Mouse (Mus musculus) kidney, postnatal 10 days (tissue): Measurements from ENCODE around the gene Shc3.
A peak's percentile ranks its signal among the peaks of the same experiment; 100 is the strongest.

ENCODE experiments used
- DNase-seq: peaks from one replicate; pipeline ENCODE4 v3.0.0; 2021; ENCODE audit warnings: mixed read lengths

Shc3 gene

GRCm38 (mm10) chr13:51568911-51569684 is at the start of gene Shc3:
Gene Shc3 (minus strand): TSS chr13:51569419.
- DNase-seq: peak; percentile 79

DNA sequence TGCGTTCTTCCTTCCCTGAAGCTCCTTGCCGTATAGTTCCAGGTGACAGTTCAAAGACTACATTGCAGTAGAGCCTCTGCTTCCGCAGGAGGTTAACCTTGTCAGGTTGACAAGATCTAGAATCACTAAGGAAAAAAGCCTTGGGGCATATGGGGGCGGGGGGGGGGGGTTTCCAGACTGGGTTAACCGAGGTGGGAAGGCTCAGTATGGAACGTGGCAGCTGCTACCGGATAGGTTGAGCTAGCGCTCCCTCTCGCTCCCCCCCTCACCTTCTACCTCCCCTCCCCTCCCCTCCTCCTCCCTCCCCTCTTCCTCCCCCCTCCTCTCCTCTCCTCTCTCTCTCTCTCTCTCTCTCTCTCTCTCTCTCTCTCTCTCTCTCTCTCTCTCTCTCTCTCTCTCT is 49.4 kb upstream of the Shc3 start:
- DNase-seq: no peak

DNA sequence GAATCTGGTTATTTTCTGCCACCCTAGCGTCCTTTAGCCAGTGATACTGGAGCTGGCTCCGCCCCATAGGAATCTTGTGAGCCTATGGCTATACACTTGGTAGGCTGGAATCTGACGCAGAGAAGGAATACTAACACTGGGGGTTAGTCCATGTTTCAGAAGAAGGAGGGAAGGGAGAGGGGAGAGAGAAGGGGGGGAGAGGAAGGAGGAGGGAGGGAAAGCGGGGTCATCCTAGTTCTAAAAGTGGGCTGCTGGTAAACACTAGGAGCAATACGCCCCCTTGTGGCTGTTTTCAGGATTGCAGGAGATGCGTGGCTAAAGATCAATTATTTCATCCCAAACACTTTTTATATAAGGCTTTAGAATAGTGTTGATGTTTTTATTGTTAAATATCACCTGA is 48.6 kb upstream of the Shc3 start:
- peak; percentile 76 for DNase-seq

DNA sequence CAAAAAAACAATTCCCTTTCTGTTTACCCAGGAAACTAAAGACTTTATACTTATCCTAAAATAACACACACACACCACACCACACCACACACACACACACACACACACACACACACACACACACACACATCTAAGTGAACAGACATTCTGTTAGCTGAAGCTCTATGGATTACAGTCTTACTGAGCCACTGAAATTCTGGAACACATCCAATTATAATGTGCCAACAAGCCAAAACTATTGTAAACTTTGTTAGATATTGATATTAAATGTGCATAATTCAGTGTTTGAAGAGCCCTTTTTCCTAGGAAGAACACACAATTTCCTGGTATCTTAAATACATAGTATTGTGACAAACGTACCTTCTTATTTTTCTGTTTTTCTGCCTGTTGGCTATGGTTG is 48.1 kb upstream of the Shc3 start:
- DNase-seq: no peak

- peak; percentile 17 for DNase-seq
These were observed 47.3 kb upstream of the Shc3 start for GRCm38 (mm10) chr13:51616417-51617044.

DNA sequence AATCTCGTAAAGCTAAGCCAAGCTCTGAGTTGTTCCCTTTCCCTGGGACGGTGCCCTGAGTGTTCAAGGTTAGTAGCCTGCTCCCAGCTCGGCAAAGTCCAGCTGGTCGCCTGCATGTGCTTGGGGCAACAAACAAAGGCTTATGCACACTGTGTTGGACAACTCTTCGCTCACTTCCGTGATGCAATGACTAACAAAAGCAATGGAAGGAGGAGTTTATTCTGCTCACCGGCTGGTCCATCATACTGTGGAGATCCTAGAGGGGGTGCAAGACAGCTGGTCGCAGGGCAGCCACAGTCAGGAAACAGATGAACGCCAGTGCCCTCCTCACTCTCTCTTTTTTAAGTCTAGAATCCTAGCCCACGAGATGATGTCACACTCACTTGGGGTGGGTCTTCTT is 46.6 kb upstream of the Shc3 start:
- no peak for DNase-seq

GRCm38 (mm10) chr13:51611500-51611899 is 42.3 kb upstream of the Shc3 start:
- DNase-seq: no peak

GRCm38 (mm10) chr13:51611060-51611459 is 41.8 kb upstream of the Shc3 start:
- no peak for DNase-seq

DNA sequence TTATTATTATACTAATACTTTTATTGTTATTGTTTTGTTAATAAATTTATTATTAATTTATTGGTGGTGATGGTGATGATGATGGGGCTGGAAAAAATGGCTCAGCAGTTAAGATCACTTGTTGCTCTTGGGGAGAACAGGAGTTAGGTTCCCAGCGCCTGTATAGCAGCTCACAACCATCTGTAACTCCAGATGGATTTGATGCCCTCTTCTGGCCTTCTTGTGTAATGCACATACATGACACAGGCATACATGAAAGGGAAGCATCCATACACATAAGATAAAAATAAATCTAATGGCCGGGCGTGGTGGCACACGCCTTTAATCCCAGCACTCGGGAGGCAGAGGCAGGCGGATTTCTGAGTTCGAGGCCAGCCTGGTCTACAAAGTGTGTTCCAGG is 40.0 kb upstream of the Shc3 start:
- no peak for DNase-seq

DNA sequence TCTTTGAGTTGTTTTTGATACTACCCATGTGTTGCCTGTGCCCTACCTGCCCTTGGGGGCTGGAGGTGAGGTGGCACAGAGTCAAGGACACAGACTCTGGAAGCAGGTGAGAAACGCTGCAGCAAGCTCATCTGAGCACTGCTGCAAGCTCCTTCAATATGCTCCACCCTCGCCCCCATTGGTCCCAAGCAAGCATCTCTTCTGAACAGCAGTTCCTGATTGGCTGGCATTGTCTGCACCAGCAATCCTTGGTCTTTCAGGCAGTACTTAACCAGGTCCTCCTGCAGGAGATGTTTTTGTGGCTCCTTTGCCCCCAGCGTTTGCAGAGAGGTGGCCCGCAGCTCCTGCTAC is 34.6 kb upstream of the Shc3 start:
- no peak for DNase-seq

- DNase-seq: peak; percentile 25
These were observed 34.1 kb upstream of the Shc3 start for GRCm38 (mm10) chr13:51603221-51603893.

GRCm38 (mm10) chr13:51602764-51603163 is 33.5 kb upstream of the Shc3 start:
- no peak for DNase-seq

DNA sequence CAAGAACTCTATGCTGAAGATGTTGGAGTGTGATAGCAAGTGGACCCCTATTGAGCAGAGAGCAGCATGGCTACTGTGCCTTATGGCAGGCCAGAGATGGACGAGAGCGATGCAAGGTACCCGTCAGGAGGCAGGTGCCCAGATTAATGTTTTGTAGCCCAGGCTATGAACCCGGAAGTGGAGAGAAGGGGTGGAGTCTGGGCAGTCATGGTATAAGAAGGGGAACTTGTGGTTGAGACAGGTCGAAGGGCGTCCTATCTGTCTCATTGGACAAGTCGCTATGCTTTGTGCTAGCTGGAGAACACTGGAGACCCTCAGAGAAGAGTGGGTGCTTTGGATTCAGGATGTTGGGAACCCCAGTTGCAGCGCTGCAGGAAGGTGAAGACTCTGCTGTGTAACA is 30.9 kb upstream of the Shc3 start:
- DNase-seq: no peak

GRCm38 (mm10) chr13:51598063-51598462 is 28.8 kb upstream of the Shc3 start:
- no peak for DNase-seq

DNA sequence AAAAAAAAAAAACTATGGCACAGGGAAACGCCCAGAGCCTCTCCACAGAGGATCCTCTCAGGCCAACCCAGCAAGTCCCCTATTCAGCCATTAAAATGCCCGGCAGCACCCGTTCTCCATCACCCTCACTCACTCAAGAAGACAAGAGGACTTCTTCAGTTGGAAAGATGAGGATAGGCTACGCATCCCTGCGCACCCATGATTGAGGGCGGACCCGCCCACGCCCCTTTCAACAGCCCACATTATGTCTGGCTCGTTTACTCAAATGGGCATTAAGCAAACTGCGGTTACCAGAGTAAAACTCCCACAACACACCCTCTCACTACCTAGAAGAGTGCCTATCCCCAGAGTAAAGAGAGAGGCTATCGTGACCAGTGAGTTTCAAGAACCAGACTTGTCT is 26.2 kb upstream of the Shc3 start:
- DNase-seq: no peak

DNA sequence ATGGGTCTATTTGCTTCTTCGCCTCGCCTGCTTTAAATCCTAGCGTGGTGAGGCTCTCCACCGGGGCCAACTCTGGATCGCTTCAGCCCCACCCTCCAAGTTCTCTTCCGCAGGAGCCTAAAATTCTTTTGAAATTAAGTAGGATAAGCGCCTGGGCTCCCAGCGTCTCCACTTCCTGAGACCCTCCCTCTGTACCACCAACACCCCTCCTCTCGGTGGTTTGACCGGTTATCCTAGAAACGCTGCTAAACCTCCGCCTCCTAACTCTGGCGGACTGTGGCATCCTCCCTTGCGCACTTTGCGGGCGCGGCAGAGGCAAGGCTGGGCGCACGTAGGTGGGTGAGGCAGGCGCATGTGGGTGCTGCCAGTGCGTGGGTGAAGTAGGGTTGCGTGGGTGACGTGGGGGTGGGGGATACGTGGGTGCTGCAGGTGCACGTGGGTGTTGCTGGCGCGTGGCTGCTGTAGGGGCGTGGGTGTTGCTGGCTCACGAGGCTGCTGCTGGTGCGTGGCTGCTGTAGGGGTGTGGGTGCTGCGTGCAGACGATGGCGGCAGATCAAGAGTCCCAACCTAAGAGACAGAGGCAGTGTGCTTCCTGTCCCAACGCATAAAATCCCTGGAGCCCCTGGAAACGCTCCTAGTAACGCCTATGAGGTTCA is 25.6 kb upstream of the Shc3 start:
- peak; percentile 16 for DNase-seq

- no peak for DNase-seq
These were observed 18.8 kb upstream of the Shc3 start for GRCm38 (mm10) chr13:51588005-51588404.

GRCm38 (mm10) chr13:51582204-51582603 is 13.0 kb upstream of the Shc3 start:
- no peak for DNase-seq

DNA sequence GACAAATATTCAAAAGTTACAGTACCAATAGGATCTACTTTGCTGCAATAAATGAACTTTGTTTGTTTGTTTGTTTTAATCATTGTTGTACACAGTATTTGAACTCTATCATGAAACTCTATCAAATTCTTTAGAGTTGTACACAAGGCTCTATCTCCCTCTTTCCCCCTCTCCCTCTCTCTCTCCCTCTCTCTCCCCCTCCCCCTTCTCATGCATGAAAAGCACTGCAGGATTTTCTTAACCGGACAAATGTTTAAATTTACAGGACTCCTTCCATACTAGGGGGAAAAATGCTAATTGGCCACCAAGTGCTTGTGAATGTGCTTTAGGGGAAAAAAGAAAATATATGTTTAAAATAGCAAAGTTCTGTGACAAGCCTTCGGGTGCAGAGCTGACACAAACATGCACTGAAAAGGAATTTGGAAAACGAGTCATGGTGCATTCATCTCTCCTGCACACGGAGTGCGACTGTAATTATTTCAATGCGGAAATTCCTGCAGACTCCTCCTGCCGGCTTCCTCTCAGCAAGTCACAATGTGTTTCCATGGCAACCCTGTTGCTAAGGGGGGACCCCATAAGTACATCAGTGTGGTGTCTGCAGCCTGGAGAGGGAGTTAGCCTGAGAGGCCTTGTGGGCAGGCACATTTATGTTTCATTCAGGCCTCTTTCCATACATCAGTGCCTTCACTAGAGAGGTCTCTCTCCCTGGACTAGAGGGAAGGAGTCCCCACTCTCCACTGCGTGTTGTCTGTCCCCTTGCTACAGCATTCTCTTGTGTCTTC is 11.2 kb upstream of the Shc3 start:
- peak; percentile 24 for DNase-seq

DNA sequence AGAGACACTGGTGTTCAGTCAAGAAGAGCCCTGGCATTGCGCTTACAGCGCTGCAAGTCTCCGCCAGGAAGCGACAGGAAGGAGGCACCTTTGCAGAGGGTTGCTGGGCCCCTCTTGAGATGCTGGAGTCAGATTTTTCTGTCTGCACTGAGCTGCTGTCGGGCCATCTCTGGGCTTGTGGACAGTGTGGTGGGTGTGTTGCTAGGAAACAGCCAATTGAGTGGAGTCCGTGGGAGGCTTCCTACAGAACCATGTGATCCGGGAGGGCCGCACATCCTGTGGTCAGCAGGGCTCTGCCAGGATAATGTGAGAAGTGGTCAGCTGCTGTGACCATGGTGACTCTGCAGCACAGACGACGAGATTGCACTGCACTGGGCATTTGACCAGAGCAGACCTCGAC is 4.6 kb upstream of the Shc3 start:
- peak; percentile 60 for DNase-seq

DNA sequence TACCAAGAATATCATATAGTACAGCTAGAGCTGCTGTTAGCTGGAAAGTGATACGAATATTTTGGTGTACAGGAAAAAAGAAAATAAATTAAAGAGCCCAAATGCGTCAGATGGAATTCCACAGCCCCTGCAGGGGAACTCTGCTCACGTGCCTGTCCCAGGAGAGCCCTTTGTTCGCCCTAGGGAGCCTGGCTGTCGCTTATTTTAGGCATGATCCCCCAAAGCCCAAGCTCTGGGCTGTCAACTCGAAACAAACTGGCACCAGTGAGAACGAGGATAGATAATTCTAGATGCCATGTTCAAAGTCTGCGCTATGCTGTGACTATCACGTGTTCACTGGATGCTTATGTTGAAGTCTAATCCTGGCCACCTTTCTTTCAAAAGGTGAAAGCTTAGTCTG is 892 bp upstream of the Shc3 start:
- no peak for DNase-seq

GRCm38 (mm10) chr13:51569685-51570068 is 458 bp upstream of the Shc3 start:
- no peak for DNase-seq

DNA sequence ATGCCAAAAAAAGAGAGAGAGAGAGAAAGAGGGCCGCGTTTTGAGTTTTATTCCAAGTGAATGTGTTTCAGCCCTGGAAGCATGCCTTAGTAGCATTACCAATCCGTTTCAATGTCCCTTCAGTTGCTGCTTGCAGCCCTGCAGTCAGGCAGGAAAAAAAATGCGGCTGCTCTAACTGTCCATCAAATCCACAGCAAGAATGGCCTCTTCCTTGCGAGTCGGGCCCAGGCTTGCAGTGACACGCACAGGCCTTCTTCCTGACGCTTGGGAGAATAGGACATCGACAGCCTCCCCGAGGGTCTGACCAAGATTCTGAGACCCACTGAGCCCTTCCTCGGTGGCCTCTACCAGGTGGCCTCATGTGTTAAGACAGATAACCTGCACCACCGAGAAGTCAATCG is 718 bp downstream of the Shc3 start:
- no peak for DNase-seq
